Mouse (Mus musculus): ENCODE measurements at regions not wholly inside any gene's neighbourhood (a gene's known extent, or its start where the extent isn't known, plus 50 kb on each side); places are given as distances from the start of the nearest gene placed in this dataset.
A peak's percentile ranks its signal among the peaks of the same experiment; 100 is the strongest.

DNA sequence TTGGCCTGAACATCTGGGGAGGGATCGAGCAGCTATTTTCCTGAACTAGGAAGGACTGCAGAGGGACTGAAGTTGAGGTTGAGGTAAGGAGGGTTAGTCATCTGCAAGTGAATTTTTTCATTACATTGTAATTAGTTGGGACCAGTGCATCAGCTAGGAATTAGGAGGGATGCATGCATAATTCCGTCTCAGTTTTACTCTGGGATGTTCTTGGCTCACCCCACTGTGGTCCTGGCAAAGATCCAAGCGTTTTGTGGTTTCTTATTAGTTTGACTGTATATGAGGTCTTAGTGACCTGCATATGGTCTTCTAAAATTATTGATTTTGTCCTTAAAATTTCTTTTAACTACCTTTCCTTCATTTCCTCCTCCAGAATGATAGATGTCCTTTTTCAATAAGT, 221.0 kb downstream of the Papss1 start:
- Histone ChIP-seq H3K9ac (ENCODE audit: low read length) (no peak overlapping the region), H3K9me3 (ENCODE audit: control insufficient read depth, low read length) (no peaks in the 10 kb centered on the region), H3K4me3 (ENCODE audit: low read depth, low read length) (no peak overlapping the region), H3K4me1 (ENCODE audit: control insufficient read depth, insufficient read depth, low read length) (no peaks in the 10 kb centered on the region), H3K27me3 (ENCODE audit: control insufficient read depth, insufficient read depth, low read length) (no peaks in the 10 kb centered on the region), H3K36me3 (ENCODE audit: control insufficient read depth, insufficient read depth, low read length) (no peaks in the 10 kb centered on the region), H3K27ac (replicated peaks; ENCODE audit: low read depth, low read length) (no peak overlapping the region), H3K4me2 (ENCODE audit: low read depth, severe bottlenecking) (no peak overlapping the region)
- ATAC-seq (ENCODE audit: insufficient number of reproducible peaks, low FRiP score, low TSS enrichment, low read depth) (no peak), DNase-seq (ENCODE audit: low spot score) (no peak)
- WGBS = 82% methylated on average over 3 of the region's 3 CpGs

DNA sequence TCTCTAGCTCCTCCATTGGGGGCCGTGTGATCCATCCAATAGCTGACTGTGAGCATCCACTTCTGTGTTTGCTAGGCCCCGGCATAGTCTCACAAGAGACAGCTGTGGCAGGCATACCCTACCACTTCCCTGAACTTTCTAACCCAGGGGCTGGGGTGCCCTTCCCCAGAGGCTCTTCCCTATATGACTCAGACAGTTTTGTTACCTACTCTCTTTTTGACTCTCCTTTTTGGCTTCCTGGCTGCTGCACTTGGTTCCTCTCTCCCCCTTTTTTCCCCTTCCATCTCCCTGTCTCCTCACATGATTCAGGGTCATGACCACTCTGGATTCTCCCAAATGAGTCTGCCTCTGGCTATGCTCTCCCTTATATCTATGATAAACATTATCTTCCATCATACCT, 223.8 kb downstream of the Papss1 start:
- DNase-seq (ENCODE audit: low spot score) = no peak
- H3K4me3 ChIP-seq (ENCODE audit: low read depth, low read length) = no peak overlapping the region
- ATAC-seq (ENCODE audit: insufficient number of reproducible peaks, low FRiP score, low TSS enrichment, low read depth) = no peak
- no peaks in the 10 kb centered on the region for H3K27me3 ChIP-seq (ENCODE audit: control insufficient read depth, insufficient read depth, low read length)
- H3K9me3 ChIP-seq (ENCODE audit: control insufficient read depth, low read length) = no peaks in the 10 kb centered on the region
- WGBS = 69% methylated on average over 1 of the region's 2 CpGs
- no peaks in the 10 kb centered on the region for H3K4me1 ChIP-seq (ENCODE audit: control insufficient read depth, insufficient read depth, low read length)
- H3K27ac ChIP-seq (replicated peaks; ENCODE audit: low read depth, low read length) = no peak overlapping the region
- H3K9ac ChIP-seq (ENCODE audit: low read length) = no peak overlapping the region
- H3K4me2 ChIP-seq (ENCODE audit: low read depth, severe bottlenecking) = no peak overlapping the region
- no peaks in the 10 kb centered on the region for H3K36me3 ChIP-seq (ENCODE audit: control insufficient read depth, insufficient read depth, low read length)

DNA sequence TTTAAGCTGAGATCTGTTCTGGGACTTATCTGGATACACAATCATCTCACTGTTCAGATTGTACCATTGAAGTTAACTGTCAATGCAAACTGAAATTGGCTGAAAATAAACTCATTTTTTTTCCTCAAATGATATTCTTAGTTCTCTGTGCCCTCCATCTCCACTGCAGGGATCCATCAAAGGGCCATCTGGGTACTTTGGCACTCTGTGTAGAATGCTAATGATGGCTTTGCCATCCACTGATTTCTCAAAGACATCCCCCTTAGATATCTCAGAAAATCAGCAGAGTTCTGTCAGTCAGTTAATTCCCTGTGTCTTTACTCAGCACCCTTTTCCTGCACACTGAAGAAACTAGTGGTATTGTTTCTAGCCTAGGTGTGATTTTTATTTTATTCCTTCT, 224.6 kb downstream of the Papss1 start:
- ATAC-seq (ENCODE audit: insufficient number of reproducible peaks, low FRiP score, low TSS enrichment, low read depth) = no peak
- Histone ChIP-seq H3K36me3 (ENCODE audit: control insufficient read depth, insufficient read depth, low read length) (no peaks in the 10 kb centered on the region), H3K9me3 (ENCODE audit: control insufficient read depth, low read length) (no peaks in the 10 kb centered on the region), H3K4me1 (ENCODE audit: control insufficient read depth, insufficient read depth, low read length) (no peaks in the 10 kb centered on the region), H3K4me2 (ENCODE audit: low read depth, severe bottlenecking) (no peak overlapping the region), H3K27me3 (ENCODE audit: control insufficient read depth, insufficient read depth, low read length) (no peaks in the 10 kb centered on the region), H3K4me3 (ENCODE audit: low read depth, low read length) (no peak overlapping the region), H3K27ac (replicated peaks; ENCODE audit: low read depth, low read length) (no peak overlapping the region), H3K9ac (ENCODE audit: low read length) (no peak overlapping the region)
- DNase-seq (ENCODE audit: low spot score) = no peak

DNA sequence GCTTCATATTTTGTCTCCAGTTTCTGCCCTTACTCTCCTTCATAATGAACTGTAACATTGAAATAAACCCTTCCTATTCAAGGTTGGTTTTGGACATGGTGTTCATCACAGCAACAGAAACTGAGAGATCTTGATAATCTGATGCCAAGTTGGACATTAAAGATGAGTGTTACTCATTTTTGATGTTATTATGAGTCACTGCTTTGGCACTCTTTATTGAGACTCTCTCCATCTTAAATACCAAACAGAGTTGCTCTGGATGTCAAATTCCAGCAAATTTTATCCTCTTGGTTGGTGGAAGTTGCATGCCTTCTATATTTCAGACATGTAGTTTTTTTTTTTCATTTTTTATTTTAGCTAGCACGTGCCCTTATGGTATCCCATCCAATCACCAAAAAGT, 229.5 kb downstream of the Papss1 start:
- Histone ChIP-seq H3K9ac (ENCODE audit: low read length) (no peak overlapping the region), H3K27me3 (ENCODE audit: control insufficient read depth, insufficient read depth, low read length) (no peaks in the 10 kb centered on the region), H3K9me3 (ENCODE audit: control insufficient read depth, low read length) (no peaks in the 10 kb centered on the region), H3K27ac (replicated peaks; ENCODE audit: low read depth, low read length) (no peak overlapping the region), H3K36me3 (ENCODE audit: control insufficient read depth, insufficient read depth, low read length) (no peaks in the 10 kb centered on the region), H3K4me2 (ENCODE audit: low read depth, severe bottlenecking) (no peak overlapping the region), H3K4me1 (ENCODE audit: control insufficient read depth, insufficient read depth, low read length) (no peaks in the 10 kb centered on the region), H3K4me3 (ENCODE audit: low read depth, low read length) (no peak overlapping the region)
- 77% methylated on average over 1 of the region's 1 CpGs for WGBS
- ATAC-seq (ENCODE audit: insufficient number of reproducible peaks, low FRiP score, low TSS enrichment, low read depth) (no peak), DNase-seq (ENCODE audit: low spot score) (no peak)

DNA sequence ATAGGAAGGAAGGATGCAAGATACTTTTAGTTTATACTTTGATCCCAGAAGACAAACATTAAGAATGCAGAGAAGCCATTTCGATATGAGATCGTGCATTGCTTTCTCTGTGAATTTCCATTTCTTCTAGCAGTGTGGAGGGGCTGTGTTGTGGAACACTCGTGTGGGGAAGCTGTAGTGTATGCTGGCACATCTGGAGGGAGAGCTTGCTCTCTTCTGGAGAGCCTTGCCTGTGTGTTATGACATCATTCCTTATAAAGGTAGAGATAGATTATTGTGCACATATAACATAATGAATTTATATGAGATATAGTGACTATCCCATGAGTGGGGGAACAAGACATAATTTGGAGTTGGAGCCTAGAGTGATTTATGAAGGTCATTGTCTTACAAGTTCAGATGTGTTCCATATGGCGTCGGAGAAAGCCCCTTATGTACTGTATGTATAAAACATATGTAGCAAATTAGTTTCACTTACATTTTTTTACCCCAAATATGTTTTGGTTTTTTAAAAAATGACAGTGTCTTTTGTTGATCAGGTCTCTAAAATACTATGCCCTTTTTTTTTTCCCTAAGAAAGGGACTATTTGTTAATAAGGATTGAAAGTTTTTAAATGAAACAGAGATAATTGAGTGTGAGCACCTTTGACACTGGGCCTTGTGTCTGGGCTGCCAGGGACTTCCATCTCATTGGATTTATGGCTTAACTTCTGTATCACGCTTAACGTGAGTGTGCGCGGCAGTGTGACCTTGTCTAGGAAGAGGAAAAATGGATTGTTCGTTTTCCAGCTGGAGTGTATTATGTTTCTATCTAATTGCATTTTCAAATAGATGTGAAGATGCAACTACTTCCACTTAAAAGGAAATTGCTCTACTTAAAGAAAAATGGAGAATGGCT, 230.8 kb downstream of the Papss1 start:
- DNase-seq (ENCODE audit: low spot score) (no peak), ATAC-seq (ENCODE audit: insufficient number of reproducible peaks, low FRiP score, low TSS enrichment, low read depth) (peak; percentile 82)

DNA sequence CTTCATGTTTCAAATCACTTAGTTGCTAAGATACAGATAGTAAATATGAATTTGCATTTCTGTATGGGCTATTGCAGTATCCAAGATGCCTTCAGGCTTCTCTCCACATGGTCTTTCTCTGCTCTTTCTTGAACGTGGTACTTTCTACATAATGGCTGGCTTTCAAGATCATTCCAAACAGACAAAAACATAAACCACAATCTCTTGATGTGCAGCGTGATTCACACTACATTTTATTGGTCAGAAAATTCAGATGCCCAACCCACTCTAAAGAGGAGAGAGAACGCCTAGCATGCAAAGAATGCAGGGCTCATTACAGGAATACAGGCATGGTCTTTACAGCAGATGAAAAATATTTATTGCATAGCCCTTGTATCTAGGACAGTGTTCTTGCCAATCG, 235.2 kb downstream of the Papss1 start:
- no peaks in the 10 kb centered on the region for H3K27me3 ChIP-seq (ENCODE audit: control insufficient read depth, insufficient read depth, low read length)

More for the DNA sequence above, 230.8 kb downstream of the Papss1 start:
- 47% methylated on average over 10 of the region's 10 CpGs for WGBS
- Histone ChIP-seq H3K27me3 (ENCODE audit: control insufficient read depth, insufficient read depth, low read length) (no peaks in the 10 kb centered on the region), H3K9me3 (ENCODE audit: control insufficient read depth, low read length) (no peaks in the 10 kb centered on the region), H3K4me2 (ENCODE audit: low read depth, severe bottlenecking) (no peak overlapping the region), H3K36me3 (ENCODE audit: control insufficient read depth, insufficient read depth, low read length) (no peaks in the 10 kb centered on the region), H3K4me3 (ENCODE audit: low read depth, low read length) (no peak overlapping the region), H3K27ac (replicated peaks; ENCODE audit: low read depth, low read length) (no peak overlapping the region), H3K9ac (ENCODE audit: low read length) (no peak overlapping the region), H3K4me1 (ENCODE audit: control insufficient read depth, insufficient read depth, low read length) (no peaks in the 10 kb centered on the region)

DNA sequence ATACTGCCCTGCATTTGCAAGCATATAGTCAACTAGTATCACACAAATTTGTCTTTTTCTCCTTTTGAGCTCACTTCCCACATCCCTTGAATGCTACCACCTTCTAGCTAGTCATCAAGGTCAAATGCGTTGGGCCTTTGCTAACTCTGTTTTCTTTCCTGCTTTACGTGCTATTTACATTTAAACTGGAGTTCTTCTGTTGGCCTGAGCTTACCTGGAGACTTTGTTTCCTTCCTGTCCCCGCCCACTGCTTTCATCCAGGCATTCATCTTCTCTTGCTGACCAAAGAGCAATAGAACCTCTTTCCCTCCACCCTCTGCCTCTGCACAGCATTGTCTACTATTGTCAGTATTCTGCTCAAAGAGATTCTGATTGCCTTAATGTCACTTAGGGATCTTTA, 237.0 kb downstream of the Papss1 start:
- no peaks in the 10 kb centered on the region for H3K27me3 ChIP-seq (ENCODE audit: control insufficient read depth, insufficient read depth, low read length)
- no peak for DNase-seq (ENCODE audit: low spot score)
- no peaks in the 10 kb centered on the region for H3K9me3 ChIP-seq (ENCODE audit: control insufficient read depth, low read length)
- no peaks in the 10 kb centered on the region for H3K4me1 ChIP-seq (ENCODE audit: control insufficient read depth, insufficient read depth, low read length)
- no peaks in the 10 kb centered on the region for H3K36me3 ChIP-seq (ENCODE audit: control insufficient read depth, insufficient read depth, low read length)
- H3K4me2 ChIP-seq (ENCODE audit: low read depth, severe bottlenecking) = no peak overlapping the region
- ATAC-seq (ENCODE audit: insufficient number of reproducible peaks, low FRiP score, low TSS enrichment, low read depth) = no peak
- no peak overlapping the region for H3K9ac ChIP-seq (ENCODE audit: low read length)
- no peak overlapping the region for H3K27ac ChIP-seq (replicated peaks; ENCODE audit: low read depth, low read length)
- WGBS = 81% methylated on average over 3 of the region's 3 CpGs
- H3K4me3 ChIP-seq (ENCODE audit: low read depth, low read length) = no peak overlapping the region

More for the DNA sequence above, 235.2 kb downstream of the Papss1 start:
- no peak overlapping the region for H3K9ac ChIP-seq (ENCODE audit: low read length)
- H3K36me3 ChIP-seq (ENCODE audit: control insufficient read depth, insufficient read depth, low read length) = no peaks in the 10 kb centered on the region
- no peak overlapping the region for H3K4me2 ChIP-seq (ENCODE audit: low read depth, severe bottlenecking)
- ATAC-seq (ENCODE audit: insufficient number of reproducible peaks, low FRiP score, low TSS enrichment, low read depth) (no peak), DNase-seq (ENCODE audit: low spot score) (no peak)
- H3K9me3 ChIP-seq (ENCODE audit: control insufficient read depth, low read length) = no peaks in the 10 kb centered on the region
- 85% methylated on average over 4 of the region's 4 CpGs for WGBS
- H3K4me3 ChIP-seq (ENCODE audit: low read depth, low read length) = no peak overlapping the region
- H3K4me1 ChIP-seq (ENCODE audit: control insufficient read depth, insufficient read depth, low read length) = no peaks in the 10 kb centered on the region
- H3K27ac ChIP-seq (replicated peaks; ENCODE audit: low read depth, low read length) = no peak overlapping the region

DNA sequence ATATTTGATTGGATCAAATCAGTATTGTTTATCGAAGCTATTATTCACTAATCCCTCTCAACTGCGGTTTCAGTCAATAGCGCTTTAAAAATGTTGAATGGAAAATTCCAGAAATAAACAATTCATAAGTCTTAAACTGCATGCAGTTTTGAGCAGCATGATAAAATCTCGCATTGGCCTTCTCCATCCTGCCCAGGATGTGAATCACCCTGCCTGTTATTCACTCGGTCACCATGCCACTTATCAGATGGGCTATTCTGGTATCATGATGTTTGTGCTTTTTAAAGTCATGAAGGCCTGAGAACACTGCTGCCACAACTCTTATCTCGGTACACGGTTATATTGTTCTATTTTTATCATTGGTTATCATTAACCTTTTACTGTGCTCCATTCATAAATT, 238.3 kb downstream of the Papss1 start:
- DNase-seq (ENCODE audit: low spot score) (no peak), ATAC-seq (ENCODE audit: insufficient number of reproducible peaks, low FRiP score, low TSS enrichment, low read depth) (no peak)
- Histone ChIP-seq H3K4me2 (ENCODE audit: low read depth, severe bottlenecking) (no peak overlapping the region), H3K36me3 (ENCODE audit: control insufficient read depth, insufficient read depth, low read length) (no peaks in the 10 kb centered on the region), H3K4me3 (ENCODE audit: low read depth, low read length) (no peak overlapping the region), H3K9me3 (ENCODE audit: control insufficient read depth, low read length) (no peaks in the 10 kb centered on the region), H3K9ac (ENCODE audit: low read length) (no peak overlapping the region), H3K4me1 (ENCODE audit: control insufficient read depth, insufficient read depth, low read length) (no peaks in the 10 kb centered on the region), H3K27me3 (ENCODE audit: control insufficient read depth, insufficient read depth, low read length) (no peaks in the 10 kb centered on the region), H3K27ac (replicated peaks; ENCODE audit: low read depth, low read length) (no peak overlapping the region)
- 90% methylated on average over 7 of the region's 7 CpGs for WGBS

DNA sequence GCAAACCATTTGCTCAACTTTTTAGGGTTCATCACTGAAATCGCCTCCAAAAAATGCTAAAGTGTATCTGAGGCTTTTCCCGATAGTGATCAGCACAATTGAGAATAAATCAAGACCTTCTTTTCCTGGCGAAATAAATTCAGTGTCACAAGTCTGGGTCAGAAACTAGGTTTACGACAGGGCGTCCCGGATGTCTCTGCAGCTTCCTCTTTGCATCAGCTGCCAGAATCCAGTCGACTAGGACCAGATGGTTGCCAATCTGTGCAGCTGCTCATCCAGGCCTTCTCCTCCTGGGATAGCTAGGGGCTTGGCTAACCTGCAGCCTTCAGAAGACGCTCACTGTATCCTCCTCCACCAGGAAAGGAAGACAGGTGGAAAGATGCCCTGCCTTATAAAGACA, 243.6 kb downstream of the Papss1 start:
- no peaks in the 10 kb centered on the region for H3K4me1 ChIP-seq (ENCODE audit: control insufficient read depth, insufficient read depth, low read length)
- no peak overlapping the region for H3K4me3 ChIP-seq (ENCODE audit: low read depth, low read length)
- no peak for DNase-seq (ENCODE audit: low spot score)
- no peak overlapping the region for H3K4me2 ChIP-seq (ENCODE audit: low read depth, severe bottlenecking)
- ATAC-seq (ENCODE audit: insufficient number of reproducible peaks, low FRiP score, low TSS enrichment, low read depth) = no peak
- no peaks in the 10 kb centered on the region for H3K9me3 ChIP-seq (ENCODE audit: control insufficient read depth, low read length)
- H3K9ac ChIP-seq (ENCODE audit: low read length) = no peak overlapping the region
- 61% methylated on average over 8 of the region's 8 CpGs for WGBS
- no peaks in the 10 kb centered on the region for H3K27me3 ChIP-seq (ENCODE audit: control insufficient read depth, insufficient read depth, low read length)
- H3K36me3 ChIP-seq (ENCODE audit: control insufficient read depth, insufficient read depth, low read length) = no peaks in the 10 kb centered on the region
- H3K27ac ChIP-seq (replicated peaks; ENCODE audit: low read depth, low read length) = no peak overlapping the region
